ENCODE assay signal across 22 mouse cellular contexts in the genomic region with DNA sequence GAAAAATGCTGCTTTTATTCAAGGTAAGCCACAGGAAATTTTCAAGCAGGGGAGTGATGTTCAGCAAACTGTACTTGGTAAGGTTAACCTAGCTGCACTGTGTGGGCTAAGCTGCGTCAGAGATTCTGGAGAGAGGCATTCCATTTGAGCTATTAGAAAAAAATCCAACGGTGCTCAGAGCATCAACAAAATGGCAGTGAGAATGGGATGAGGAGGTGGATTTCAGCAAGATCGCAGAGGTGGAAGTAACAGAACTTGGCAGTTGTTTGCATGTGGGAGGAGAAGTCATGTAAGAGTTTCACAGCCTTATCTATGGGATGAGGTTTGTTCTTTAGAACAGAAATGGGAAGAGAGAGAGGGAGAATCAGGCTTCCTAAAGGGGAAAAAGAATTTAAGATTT. TPM values are rescaled to one million over a fixed set of nuclear protein-coding genes. Genes with fewer than 3 reads are reported as not detected.
DNase-seq lines count a peak whose midpoint lies in the region.
"Had no signal": no experiment of that assay in that cellular context is flagged by ENCODE, and none has a peak within 500 bp of the region (broad histone marks: within the 10 kb centered on the region; RNA-seq: fewer than 3 reads in every experiment).

No protein-coding gene starts in this region.

- intact Hi-C loops in left cerebral cortex, postnatal 14 days (cut with DNase I) = no loop called here

- DNase-seq in frontal cortex, adult 2 months (ENCODE audit: extremely low spot score in 1 of 2, low spot score in 1 of 2) = peak; percentile 56 to 76
- DNase-seq in frontal cortex, postnatal 14 days (ENCODE audit: low spot score in 2 of 2) = no peak
- DNase-seq in left cerebral cortex, adult 18-20 months (ENCODE audit: low spot score in 2 of 2) = peak; percentile 22 to 58
- DNase-seq in left cerebral cortex, postnatal 14 days (ENCODE audit: low spot score in 2 of 2) = no peak
- DNase-seq in right cerebral cortex, adult 2 months (ENCODE audit: low spot score in 2 of 2) = peak; percentile 34 to 46
- no peak for DNase-seq in right cerebral cortex, postnatal 4 days
- DNase-seq in adrenal gland, postnatal 4 days (ENCODE audit: low spot score in 2 of 2) = no peak
- DNase-seq: adrenal gland, postnatal 10 days; cerebellum, adult 18-20 months; cerebellum, adult 9-11 months; cerebellum, postnatal 36 days; forebrain, postnatal 0 days; gastrocnemius, postnatal 36 days; heart, adult 18-20 months; heart, postnatal 10 days had no signal

RNA-seq across cellular contexts. Expression of gene Stpg2, which starts 5.2 kb away (rescaled TPM):
- polyA plus RNA-seq in frontal cortex, adult 2 months (2012; rRNA removed) = 0.12 TPM in 1 of 2 replicates, not detected in the other
- total RNA-seq in left cerebral cortex, adult 18-20 months (2021) = under 1 TPM; 0.14 to 0.37 TPM
- under 1 TPM in 1 of 2 experiments, not detected in 1; 0.21 TPM for total RNA-seq in left cerebral cortex, postnatal 14 days (2021)
- total RNA-seq in adrenal gland, postnatal 4 days (2021) = under 1 TPM in 1 of 2 experiments, not detected in 1; 0.20 TPM
- total RNA-seq: gastrocnemius, adult 8-10 months; gastrocnemius, postnatal 36 days; heart, adult 18-20 months; heart, postnatal 10 days; hematopoietic stem cell, adult 5-6 weeks; hindbrain, postnatal 0 days; MEL had no signal
- polyA plus RNA-seq: C2C12; forebrain, embryonic 13.5 days; forebrain, postnatal 0 days; heart, embryonic 14.5 days had no signal

Comparison
In these comparisons a context has a peak if more than half of its experiments do, and no peak if none do; other contexts are left out.
1. DNase-seq: peak in frontal cortex, adult 2 months (2 of 2), left cerebral cortex, adult 18-20 months (2 of 2) and right cerebral cortex, adult 2 months (2 of 2); none in frontal cortex, postnatal 14 days (0 of 2), left cerebral cortex, postnatal 14 days (0 of 2), right cerebral cortex, postnatal 4 days (single experiment) and adrenal gland, postnatal 4 days (0 of 2).